Mouse (Mus musculus) bone marrow, adult 2 months (tissue): ENCODE results near the gene Rbm25.

Source experiments
- CTCF ChIP-seq: fragments of 200-500 bp; IDR thresholded peaks from 2 replicates; pipeline ENCODE4 v1.5.1; 2011; ENCODE audit warnings: low read length, control low read depth; ENCODE audit not compliant: control insufficient read depth, insufficient read depth
- POLR2A ChIP-seq: fragments of 200-500 bp; IDR thresholded peaks from 2 replicates; pipeline ENCODE4 v1.6.1; 2011; ENCODE audit warnings: low read depth, mild to moderate bottlenecking, control low read depth, low read length, borderline replicate concordance; ENCODE audit not compliant: control insufficient read depth

GRCm38 (mm10) chr12:83650346-83650745 lies 19.3 kb downstream of the Rbm25 start:
- TF ChIP-seq POLR2A, result no peak
- TF ChIP-seq CTCF, result no peak
